Mouse (Mus musculus) erythroblast, embryonic 14.5 days (primary cell): ENCODE measurements around the gene Hic1.

Experiments used
- GATA1 ChIP-seq: IDR thresholded peaks from 2 replicates; pipeline ENCODE4 v1.6.1; 2012; ENCODE audit warnings: low read length, inconsistent platforms, mixed read lengths
- TAL1 ChIP-seq: IDR thresholded peaks from 3 replicates; pipeline ENCODE4 v1.6.1; 2012; ENCODE audit warnings: low read length, inconsistent platforms, mixed read lengths

- no peak for TF ChIP-seq GATA1
- no peak for TF ChIP-seq TAL1
These were observed 9.8 kb downstream of the Hic1 start for GRCm38 (mm10) chr11:75159564-75159963.
